Mouse (Mus musculus): Measurements from ENCODE around the gene Arhgef25.

Arhgef25 gene

DNA sequence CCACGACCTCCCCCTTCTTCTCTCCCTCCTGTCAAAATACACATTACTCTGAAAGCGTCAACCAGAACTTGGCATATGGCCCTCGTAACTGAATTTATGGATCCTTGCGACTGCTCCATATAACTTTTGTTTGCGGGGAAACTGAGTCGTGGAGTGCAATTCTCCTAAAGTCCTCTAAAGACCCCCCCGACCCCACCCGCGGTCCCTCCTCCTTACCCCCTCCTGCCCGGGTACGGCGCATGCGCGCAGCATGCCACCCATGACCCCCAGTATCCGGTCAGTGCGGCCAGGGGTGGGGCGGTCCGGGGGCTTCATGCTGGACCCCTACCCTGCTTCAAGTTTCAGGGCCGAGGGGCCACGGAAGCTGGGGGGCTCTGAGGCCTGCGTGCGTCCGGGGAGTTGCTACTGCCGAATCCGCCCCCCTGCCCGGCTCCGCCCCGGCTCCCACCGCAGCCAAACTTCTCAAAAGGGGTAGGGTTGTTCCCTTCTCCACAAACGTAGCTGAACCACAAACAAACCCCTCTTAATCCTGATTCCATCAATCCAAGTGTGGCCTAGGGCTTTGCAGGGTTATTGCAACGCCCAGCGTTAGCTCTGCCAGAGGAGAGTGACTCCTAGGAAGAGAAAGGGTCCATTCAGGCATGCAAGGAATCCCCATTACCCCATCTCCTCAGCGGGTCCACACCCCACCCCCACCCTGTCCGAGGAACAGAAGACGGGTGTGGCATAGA, at the start of gene Arhgef25:
Arhgef25 (minus strand) TSS at position 433 of the 731 bp plus-strand sequence.
- no peak for DNase-seq (ENCODE audit: low read depth, low spot score)

DNA sequence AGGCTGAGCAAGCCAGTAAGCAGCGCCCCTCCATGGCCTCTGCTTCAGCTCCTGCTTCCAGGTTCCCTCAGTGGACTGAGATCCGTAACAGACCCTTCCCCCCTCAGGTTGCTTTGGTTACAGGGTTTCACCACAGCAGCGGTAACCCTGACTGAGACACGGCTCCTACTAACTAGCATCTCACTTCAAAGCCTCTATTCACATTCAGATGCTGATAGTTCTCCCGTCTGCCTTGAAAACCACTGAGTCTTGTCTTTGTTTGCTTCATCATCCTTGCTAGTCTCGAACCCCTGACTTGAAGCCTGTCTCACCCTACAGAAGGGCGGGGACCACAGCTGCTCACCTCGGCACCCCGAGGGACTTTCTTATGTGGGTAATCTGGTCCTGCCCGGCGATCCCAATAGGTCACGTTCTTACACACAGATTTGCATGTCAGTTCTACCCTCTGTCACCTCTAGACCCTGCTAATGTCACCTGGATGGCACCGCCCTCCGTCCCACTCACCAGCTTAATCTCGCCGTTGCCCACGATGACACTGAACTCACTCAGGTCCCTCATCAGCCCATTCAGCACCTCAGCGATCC, 48.5 kb upstream of the Arhgef25 start:
- no peak for DNase-seq (ENCODE audit: low read depth, low spot score)

DNA sequence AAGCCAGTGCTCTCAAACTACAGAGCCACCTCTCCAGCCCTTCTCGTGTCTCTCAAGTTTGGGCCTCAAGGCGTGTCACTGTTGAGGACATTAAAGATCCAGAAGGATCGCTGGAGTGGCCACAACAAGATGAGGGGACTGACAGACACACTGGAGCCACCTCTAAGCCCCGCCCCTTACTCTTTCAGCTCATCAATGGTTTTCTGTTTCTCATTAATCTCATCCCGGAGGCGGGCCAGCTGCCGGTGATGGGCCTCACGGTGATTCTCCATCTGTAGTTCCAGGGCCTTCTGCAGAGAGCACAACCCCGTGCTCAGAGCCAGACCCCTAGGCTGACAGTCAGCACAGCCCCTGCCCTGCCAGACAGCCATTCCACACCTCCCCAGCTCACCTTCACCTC, 46.7 kb upstream of the Arhgef25 start:
- DNase-seq (ENCODE audit: low read depth, low spot score), result no peak

- DNase-seq (ENCODE audit: low read depth, low spot score), result no peak
Observed at GRCm38 (mm10) chr10:127233141-127233540, 43.3 kb upstream of the Arhgef25 start.

DNA sequence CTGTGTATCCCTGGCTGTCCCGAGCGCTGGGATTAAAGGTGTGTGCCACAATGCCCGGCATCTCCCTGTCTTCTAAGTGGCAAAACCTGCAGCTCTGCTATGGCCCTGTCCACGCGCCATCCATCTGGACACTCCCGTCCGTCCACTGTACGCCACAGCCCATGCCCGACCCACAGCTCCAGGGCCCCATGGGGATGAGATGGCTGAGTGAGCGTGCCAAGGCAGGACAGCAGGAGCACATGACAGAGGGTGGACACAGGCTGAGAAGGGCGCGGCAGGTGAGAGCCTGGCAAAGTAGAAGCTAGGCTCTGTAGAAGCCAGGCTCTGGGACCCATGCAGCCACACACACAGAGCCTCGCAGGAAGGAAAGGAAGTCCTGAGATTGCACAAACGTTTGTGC, 41.9 kb upstream of the Arhgef25 start:
- DNase-seq (ENCODE audit: low read depth, low spot score), result no peak

GRCm38 (mm10) chr10:127230693-127231092, 40.8 kb upstream of the Arhgef25 start:
- DNase-seq (ENCODE audit: low read depth, low spot score), result no peak

DNA sequence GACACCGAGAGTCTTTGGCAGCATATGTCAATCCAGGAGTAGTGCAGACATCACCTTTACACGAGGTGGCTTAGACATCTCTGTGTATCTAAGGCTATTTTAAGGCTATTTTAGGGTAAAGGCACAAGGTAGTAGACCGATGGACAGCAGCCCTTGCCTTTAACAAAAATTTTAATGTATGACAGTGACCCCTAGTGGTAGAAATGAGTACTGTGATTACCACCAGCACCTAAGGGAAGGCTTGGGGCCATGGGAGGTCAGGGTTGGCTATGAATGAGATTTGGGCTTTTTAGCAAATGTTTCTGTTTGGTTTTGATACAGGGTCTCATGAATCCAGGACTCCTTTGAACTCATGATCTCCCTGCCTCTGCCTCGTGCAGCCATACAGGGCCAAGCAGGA, 39.0 kb upstream of the Arhgef25 start:
- DNase-seq (ENCODE audit: low read depth, low spot score), result peak; percentile 53

- DNase-seq (ENCODE audit: low read depth, low spot score), result no peak
Observed at GRCm38 (mm10) chr10:127227163-127227562, 37.3 kb upstream of the Arhgef25 start.

- no peak for DNase-seq (ENCODE audit: low read depth, low spot score)
Observed at GRCm38 (mm10) chr10:127226318-127226895, 36.5 kb upstream of the Arhgef25 start.

DNA sequence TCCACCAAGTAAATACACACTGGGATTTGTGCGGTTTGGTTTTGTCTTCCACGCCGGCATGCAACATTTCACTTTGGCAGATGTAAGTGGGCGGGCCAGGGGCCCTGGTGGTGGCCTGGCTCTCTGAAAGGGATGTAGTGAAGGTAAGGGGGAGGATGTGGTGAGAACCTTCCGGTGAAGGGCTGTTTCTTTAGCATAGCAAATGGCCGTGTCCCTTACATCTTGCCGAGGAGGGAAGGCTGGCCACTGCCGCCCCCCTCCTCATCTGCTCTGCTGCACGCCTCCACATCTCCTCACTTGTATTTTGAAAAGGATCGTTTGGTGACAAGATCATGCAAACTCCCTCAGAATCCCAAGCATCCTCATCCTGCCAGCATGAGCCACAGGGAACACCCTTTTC, 35.8 kb upstream of the Arhgef25 start:
- no peak for DNase-seq (ENCODE audit: low read depth, low spot score)

DNA sequence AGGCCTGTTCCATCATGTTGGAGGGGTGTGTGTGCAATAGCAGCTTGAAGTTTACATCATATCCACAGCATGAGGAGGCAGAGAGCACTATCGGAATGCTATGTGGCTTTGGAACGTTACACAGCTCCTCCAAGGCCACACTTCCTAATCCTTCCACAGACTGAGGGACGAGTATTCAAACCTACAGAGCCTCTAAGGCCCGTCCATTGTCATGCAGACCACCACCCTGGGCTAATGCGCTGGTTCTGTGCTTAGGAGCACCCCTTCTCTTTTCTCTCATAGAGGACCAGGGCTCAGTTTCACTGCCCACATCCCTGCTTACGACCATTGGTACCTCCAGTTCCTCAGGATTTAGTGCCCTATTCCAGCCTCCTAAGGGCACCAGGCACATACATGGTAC, 35.3 kb upstream of the Arhgef25 start:
- DNase-seq (ENCODE audit: low read depth, low spot score), result no peak

GRCm38 (mm10) chr10:127218339-127218738, 28.5 kb upstream of the Arhgef25 start:
- DNase-seq (ENCODE audit: low read depth, low spot score), result no peak

DNA sequence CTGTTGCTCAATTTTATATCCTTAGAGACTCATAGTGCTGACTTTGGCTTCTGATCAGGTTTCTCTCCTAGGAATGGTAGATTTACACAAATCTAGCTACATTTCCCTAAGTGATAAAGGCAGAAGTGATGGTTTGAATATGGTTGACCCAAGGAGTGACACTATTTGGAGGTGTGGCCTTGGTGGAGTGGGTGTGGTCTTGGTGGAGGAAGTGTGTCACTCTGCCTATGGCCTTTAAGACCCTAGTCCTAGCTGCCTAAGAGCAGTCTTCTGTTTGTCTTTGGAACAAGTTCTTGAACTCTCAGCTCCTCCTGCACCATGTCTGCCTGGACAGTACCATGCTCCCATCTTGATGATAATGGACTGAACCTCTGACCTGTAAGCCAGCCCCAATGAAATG, 27.3 kb upstream of the Arhgef25 start:
- DNase-seq (ENCODE audit: low read depth, low spot score), result no peak

DNA sequence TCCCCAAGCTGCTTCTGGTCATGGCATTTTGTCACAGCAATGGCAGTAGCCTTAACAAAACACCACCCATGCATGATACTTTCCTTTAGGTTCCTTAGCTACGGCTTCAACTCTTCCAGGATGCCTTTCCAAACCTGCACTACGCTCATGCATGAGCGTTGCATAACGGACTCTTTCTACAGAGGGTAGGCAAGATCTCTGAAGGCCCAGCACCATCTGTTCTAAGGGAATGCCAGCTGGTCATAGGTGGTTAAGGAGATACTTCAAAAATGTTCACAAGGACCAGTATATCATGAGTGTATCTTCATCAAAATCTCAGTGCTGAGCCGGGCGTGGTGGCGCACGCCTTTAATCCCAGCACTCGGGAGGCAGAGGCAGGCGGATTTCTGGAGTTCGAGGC, 26.6 kb upstream of the Arhgef25 start:
- no peak for DNase-seq (ENCODE audit: low read depth, low spot score)

DNA sequence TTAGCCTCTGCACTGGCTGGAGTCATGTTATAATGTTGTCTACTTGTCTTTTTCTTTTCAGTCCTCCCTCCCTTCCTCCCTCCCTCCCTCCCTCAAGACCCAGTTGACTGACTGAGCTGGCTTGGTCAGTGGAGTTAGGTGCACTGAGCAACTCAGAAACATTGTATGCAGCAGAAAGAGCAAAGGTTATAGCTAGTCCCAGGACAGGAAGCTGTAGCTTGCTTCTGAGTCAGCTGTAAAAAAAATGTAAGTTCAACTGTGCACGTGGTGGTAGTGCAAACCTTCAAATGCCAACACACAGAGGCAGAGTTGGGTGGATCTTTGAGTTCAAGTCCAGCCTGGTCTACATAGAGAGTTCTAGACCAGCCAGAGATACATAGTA, 24.5 kb upstream of the Arhgef25 start:
- DNase-seq (ENCODE audit: low read depth, low spot score), result no peak

- no peak for DNase-seq (ENCODE audit: low read depth, low spot score)
Observed at GRCm38 (mm10) chr10:127213704-127214421, 24.0 kb upstream of the Arhgef25 start.

DNA sequence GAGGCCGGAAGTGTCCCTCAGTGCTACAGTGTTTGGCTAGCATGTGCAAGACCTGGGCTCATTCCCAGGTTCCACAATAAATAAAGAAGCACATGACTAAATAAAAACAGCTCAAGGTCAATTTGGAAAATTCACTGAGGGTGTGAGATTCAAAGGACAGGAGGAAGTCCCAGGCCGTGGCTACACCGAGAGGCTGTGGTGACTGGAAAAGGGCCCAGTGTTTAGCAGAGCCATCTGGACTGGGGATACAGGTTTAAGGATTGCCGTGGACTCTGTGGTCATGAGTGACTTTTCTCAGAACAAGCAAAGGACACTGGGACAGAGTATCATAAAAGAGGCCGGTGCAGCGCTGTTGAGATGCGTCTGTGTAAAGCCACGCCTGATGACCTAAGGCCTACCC, 23.4 kb upstream of the Arhgef25 start:
- DNase-seq (ENCODE audit: low read depth, low spot score), result no peak

DNA sequence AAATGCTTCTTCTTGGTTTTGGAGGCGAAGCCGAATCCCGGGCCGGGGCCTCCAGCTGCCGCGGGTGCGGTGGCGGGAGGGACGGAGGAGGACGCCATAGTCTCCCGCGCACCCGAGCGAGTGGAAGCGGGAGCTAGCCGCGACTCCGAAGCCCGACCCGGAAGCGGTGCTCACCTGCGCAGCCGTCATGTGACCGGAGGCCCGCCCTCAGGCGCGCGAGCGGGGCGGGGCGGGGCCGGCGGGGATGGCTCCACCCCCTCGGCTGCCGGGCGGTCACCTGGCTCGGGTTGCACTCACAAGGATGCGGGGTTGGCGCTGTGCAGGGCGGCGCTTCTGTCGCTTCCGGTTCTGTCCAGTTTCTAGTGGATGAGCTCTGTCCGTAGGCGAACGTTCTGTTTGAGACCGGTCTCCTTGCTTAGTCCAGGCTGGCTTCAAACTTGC, 21.6 kb upstream of the Arhgef25 start, which contains the start of gene Pip4k2c:
Pip4k2c (minus strand) TSS at position 172 of the 441 bp plus-strand sequence.
- peak; percentile 74 for DNase-seq (ENCODE audit: low read depth, low spot score)

DNA sequence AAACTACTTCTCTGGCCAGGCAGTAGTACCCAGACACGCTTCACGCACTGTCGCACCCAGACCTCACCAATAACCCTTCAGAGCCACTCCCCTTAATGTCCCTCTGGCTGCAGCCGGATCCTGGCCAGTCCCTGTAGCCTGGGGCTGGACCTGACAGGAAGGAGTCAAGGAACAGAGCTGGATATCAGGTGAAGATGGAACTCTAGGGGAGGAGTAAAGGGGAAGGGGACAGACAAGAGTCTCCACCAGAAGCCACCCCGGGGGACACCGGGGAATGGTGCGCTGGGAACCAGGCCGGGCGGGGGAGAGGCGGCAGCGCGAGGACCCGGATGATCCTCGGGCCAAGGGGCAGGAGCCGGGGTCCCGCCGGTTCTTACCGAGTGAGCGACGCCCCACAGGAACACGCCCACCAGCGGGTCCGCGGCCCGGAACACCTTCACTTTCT, 21.1 kb upstream of the Arhgef25 start:
- no peak for DNase-seq (ENCODE audit: low read depth, low spot score)

DNA sequence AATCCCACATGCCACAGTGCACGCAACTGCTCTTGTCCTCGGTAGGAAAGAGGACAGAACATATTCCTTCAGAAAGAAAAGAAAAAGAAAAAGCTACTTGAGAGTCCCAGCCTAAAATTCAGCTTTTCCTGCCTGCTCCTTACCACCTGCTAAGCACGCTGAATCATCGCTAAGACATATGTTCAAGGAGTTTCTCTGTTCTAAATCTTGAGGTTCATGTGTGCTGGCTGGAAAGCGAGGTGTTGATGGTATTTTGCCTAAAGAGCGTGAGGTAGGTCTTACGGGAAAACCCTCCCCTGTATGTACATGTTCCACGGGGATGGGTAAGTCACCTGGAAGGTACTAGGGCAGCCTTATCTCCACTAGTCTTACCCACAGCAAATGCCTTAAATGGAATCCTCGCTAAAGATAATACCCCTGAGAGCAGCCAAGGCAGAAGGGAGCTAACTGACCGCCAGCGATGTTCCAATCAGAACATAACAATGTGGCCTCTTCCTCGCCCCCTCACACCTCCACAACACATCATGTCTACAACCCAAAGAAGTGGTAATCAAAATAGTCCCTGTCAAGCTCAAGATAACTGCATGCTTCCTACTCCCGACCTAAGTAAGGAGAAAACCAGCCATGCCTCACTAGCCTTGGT, 20.2 kb upstream of the Arhgef25 start:
- DNase-seq (ENCODE audit: low read depth, low spot score), result no peak

GRCm38 (mm10) chr10:127208921-127209320, 19.0 kb upstream of the Arhgef25 start:
- no peak for DNase-seq (ENCODE audit: low read depth, low spot score)

DNA sequence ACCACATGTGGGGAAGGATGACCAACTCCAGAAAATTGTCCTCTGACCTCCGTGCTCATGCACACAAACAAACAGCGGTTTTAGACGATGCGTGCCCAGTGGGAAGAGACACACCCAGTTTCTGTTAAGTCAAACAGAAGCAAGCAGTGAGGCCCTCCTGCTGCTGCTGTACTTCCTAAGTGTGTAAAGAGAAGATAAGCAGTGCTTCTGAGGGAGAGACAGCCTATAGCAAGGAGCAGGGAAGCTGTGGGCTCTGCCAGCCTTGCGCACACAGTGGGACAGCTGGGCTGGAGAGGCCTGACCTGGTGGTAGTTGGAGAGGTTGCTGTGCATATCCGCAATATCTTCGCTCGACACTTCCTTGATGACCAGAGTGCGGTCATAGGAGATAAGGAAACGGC, 15.5 kb upstream of the Arhgef25 start:
- no peak for DNase-seq (ENCODE audit: low read depth, low spot score)
